Mouse (Mus musculus): ENCODE measurements around the gene Fam53b. TPM values are rescaled to one million over a fixed set of nuclear protein-coding genes. Genes with fewer than 3 reads are reported as not detected.

Fam53b gene
- total RNA-seq, 1 experiment, result 8.6 TPM

DNA sequence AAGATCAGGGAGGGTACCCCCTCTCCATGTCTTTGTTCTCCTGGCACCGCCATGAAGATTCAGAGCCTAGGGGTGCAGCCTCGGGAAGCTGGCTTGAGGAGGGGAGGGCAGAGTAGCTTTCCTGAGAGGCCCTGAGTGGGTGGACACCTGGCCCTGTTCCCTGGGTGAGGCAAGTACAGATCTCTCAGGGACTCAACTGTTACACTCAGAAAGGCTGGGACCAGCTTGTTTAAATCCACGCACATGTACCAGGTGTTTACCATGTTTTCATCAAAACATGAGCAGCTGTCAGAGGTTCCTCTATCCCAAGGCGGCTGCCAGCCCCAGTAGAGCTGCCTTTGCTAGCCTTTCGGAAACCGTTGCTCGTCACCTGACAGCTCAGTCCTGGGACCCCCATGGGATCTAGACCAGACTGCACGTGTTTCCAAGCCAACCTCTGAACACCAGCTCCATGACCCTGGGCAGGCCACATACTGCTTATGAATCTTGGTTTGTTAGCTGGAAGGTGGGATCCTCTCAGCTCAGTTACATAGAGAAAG is 116.4 kb downstream of the Fam53b start:
- H3K27ac ChIP-seq (ENCODE audit: insufficient read depth, low read depth, low read length, poor library complexity, severe bottlenecking), result no peak overlapping the region
- no peak overlapping the region for H3K4me3 ChIP-seq (ENCODE audit: insufficient read depth in 1 of 2, low read depth in 1 of 2, low read length in 2 of 2, poor library complexity in 1 of 2, severe bottlenecking in 1 of 2)
- H3K9ac ChIP-seq (ENCODE audit: insufficient read depth, low read depth, low read length, poor library complexity, severe bottlenecking), result no peak overlapping the region
- in situ Hi-C loops (cut with MboI; ENCODE audit: low sequenced_read_pairs in 2 of 2, unreplicated experiment in 2 of 2), result no loop called here
- H3K4me1 ChIP-seq (ENCODE audit: control insufficient read depth in 2 of 2, insufficient read depth in 2 of 2, low read length in 2 of 2, poor library complexity in 1 of 2), result peaks cover 0 to 4% of the 10 kb centered on the region in 2 experiments; a peak in 1 of 4 replicates
- no peaks in the 10 kb centered on the region for H3K36me3 ChIP-seq (ENCODE audit: control insufficient read depth, insufficient read depth, low read length, poor library complexity, severe bottlenecking)
- no peak for DNase-seq (ENCODE audit: low read depth, low spot score)
- TF ChIP-seq ZNF384 (IDR thresholded peaks at IDR 0.05; ENCODE audit: low read depth, low read length), result no peak
- no peak for TF ChIP-seq MAFK (IDR thresholded peaks at IDR 0.05; ENCODE audit: insufficient read depth, low read depth, low read length)
- TF ChIP-seq HCFC1 (IDR thresholded peaks at IDR 0.05; ENCODE audit: borderline replicate concordance, insufficient read depth, low read length), result no peak
- no peak for TF ChIP-seq ZC3H11A (IDR thresholded peaks at IDR 0.05; ENCODE audit: borderline replicate concordance, low read depth, low read length)
- no peak for TF ChIP-seq CHD2 (IDR thresholded peaks at IDR 0.05; ENCODE audit: low read depth, low read length)
- H3K9me3 ChIP-seq (ENCODE audit: control insufficient read depth, insufficient read depth, low read depth, low read length), result no peaks in the 10 kb centered on the region

DNA sequence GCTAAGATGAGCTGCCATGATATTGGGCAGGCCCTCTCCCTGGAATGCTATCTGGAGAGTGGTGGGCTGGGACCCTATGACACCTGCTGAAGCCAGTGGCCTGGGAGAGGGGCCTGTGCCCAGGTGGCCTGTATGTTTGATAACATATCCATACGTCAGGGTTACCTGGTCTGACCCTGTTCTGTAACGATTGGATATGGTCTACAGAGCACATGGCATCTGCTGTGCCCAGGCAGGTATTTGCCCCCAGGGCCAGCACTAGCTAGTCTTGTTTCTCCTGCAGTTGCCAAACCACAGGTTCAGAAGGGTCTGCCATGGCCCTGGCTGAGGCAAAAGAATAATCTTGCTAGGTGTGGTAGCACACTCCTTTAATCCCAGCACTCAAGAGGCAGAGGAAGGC is 120.1 kb downstream of the Fam53b start:
- no peak overlapping the region for H3K9ac ChIP-seq (ENCODE audit: insufficient read depth, low read depth, low read length, poor library complexity, severe bottlenecking)
- TF ChIP-seq MAFK (IDR thresholded peaks at IDR 0.05; ENCODE audit: insufficient read depth, low read depth, low read length) (no peak), HCFC1 (IDR thresholded peaks at IDR 0.05; ENCODE audit: borderline replicate concordance, insufficient read depth, low read length) (no peak), ZC3H11A (IDR thresholded peaks at IDR 0.05; ENCODE audit: borderline replicate concordance, low read depth, low read length) (no peak), CHD2 (IDR thresholded peaks at IDR 0.05; ENCODE audit: low read depth, low read length) (no peak)
- H3K36me3 ChIP-seq (ENCODE audit: control insufficient read depth, insufficient read depth, low read length, poor library complexity, severe bottlenecking), result no peaks in the 10 kb centered on the region
- H3K9me3 ChIP-seq (ENCODE audit: control insufficient read depth, insufficient read depth, low read depth, low read length), result no peaks in the 10 kb centered on the region
- DNase-seq (ENCODE audit: low read depth, low spot score), result no peak
- in situ Hi-C loops (cut with MboI; ENCODE audit: low sequenced_read_pairs in 2 of 2, unreplicated experiment in 2 of 2), result no loop called here
- H3K27ac ChIP-seq (ENCODE audit: insufficient read depth, low read depth, low read length, poor library complexity, severe bottlenecking), result no peak overlapping the region
- H3K4me1 ChIP-seq (ENCODE audit: control insufficient read depth in 2 of 2, insufficient read depth in 2 of 2, low read length in 2 of 2, poor library complexity in 1 of 2), result peaks cover 0 to 3% of the 10 kb centered on the region in 2 experiments; a peak in 1 of 4 replicates
- no peak overlapping the region for H3K4me3 ChIP-seq (ENCODE audit: insufficient read depth in 1 of 2, low read depth in 1 of 2, low read length in 2 of 2, poor library complexity in 1 of 2, severe bottlenecking in 1 of 2)

DNA sequence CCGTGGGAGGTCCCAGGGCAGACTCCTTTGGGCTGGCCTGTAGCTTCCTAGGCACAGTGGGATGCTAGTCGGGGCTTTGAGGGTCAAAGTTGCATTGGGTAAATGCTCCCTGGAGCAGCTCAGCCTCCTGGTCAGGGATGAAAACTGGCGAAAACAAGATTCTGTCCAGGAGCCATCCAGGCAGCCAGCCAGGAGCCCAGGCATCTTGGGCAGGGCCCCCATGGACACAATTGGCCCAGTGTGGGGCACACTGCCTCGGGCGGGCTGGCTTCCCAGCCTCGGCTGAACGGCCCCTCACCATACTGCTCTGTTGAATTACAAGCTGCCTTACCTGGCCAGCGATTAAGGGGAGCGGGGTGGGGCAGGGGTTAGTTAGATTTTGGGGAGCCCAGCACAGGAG is 121.0 kb downstream of the Fam53b start:
- Histone ChIP-seq H3K27ac (ENCODE audit: insufficient read depth, low read depth, low read length, poor library complexity, severe bottlenecking) (no peak overlapping the region), H3K4me3 (ENCODE audit: insufficient read depth in 1 of 2, low read depth in 1 of 2, low read length in 2 of 2, poor library complexity in 1 of 2, severe bottlenecking in 1 of 2) (no peak overlapping the region), H3K9ac (ENCODE audit: insufficient read depth, low read depth, low read length, poor library complexity, severe bottlenecking) (no peak overlapping the region), H3K4me1 (ENCODE audit: control insufficient read depth in 2 of 2, insufficient read depth in 2 of 2, low read length in 2 of 2, poor library complexity in 1 of 2) (peaks cover 0 to 3% of the 10 kb centered on the region in 2 experiments; a peak in 1 of 4 replicates), H3K36me3 (ENCODE audit: control insufficient read depth, insufficient read depth, low read length, poor library complexity, severe bottlenecking) (no peaks in the 10 kb centered on the region), H3K9me3 (ENCODE audit: control insufficient read depth, insufficient read depth, low read depth, low read length) (no peaks in the 10 kb centered on the region)
- DNase-seq (ENCODE audit: low read depth, low spot score), result no peak
- TF ChIP-seq ZNF384 (IDR thresholded peaks at IDR 0.05; ENCODE audit: low read depth, low read length) (no peak), HCFC1 (IDR thresholded peaks at IDR 0.05; ENCODE audit: borderline replicate concordance, insufficient read depth, low read length) (no peak), CHD2 (IDR thresholded peaks at IDR 0.05; ENCODE audit: low read depth, low read length) (no peak), MAFK (IDR thresholded peaks at IDR 0.05; ENCODE audit: insufficient read depth, low read depth, low read length) (no peak), ZC3H11A (IDR thresholded peaks at IDR 0.05; ENCODE audit: borderline replicate concordance, low read depth, low read length) (no peak)
- in situ Hi-C loops (cut with MboI; ENCODE audit: low sequenced_read_pairs in 2 of 2, unreplicated experiment in 2 of 2), result no loop called here

DNA sequence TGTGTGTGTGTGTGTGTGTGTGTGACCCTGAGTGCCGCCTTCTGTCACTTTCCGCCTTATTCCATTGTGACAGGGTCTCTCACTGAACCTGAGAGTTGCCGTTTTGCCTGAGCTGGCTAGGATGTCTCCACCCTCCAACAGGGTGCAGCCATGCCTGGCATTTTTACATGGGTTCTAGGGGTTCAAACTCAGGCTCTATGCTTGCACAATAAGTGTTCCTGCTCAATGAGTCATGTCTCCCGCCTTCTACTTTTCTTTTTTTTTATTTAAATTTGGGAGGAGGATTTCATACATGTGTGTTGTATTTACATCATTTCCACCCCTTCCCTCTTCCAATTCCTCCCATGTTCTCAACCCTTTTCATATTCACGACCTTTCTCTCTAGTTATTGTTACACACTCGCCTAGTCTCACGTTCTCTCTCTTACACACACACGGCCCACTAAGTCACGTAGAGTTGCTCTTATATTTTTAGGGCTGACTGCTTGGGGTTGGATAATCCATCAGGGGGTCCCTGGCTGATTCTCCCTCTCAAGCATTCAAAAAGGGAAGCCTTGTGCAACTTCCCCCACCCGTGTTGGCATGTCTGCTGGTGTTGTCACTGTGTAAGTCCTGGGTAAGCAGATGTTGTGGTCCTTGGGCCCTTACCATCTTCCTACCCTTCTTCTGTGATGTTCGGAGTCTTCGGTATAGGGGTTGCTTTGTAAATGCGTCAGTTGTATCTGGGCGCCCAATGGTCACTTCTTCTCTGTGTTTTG is 122.8 kb downstream of the Fam53b start:
- in situ Hi-C loops (cut with MboI; ENCODE audit: low sequenced_read_pairs in 2 of 2, unreplicated experiment in 2 of 2), result no loop called here
- no peak for DNase-seq (ENCODE audit: low read depth, low spot score)
- H3K4me3 ChIP-seq (ENCODE audit: insufficient read depth in 1 of 2, low read depth in 1 of 2, low read length in 2 of 2, poor library complexity in 1 of 2, severe bottlenecking in 1 of 2), result no peak overlapping the region
- H3K36me3 ChIP-seq (ENCODE audit: control insufficient read depth, insufficient read depth, low read length, poor library complexity, severe bottlenecking), result no peaks in the 10 kb centered on the region
- H3K4me1 ChIP-seq (ENCODE audit: control insufficient read depth in 2 of 2, insufficient read depth in 2 of 2, low read length in 2 of 2, poor library complexity in 1 of 2), result peaks cover 0 to 3% of the 10 kb centered on the region in 2 experiments; a peak in 1 of 4 replicates
- no peak overlapping the region for H3K9ac ChIP-seq (ENCODE audit: insufficient read depth, low read depth, low read length, poor library complexity, severe bottlenecking)
- H3K27ac ChIP-seq (ENCODE audit: insufficient read depth, low read depth, low read length, poor library complexity, severe bottlenecking), result no peak overlapping the region
- TF ChIP-seq MAFK (IDR thresholded peaks at IDR 0.05; ENCODE audit: insufficient read depth, low read depth, low read length) (no peak), ZC3H11A (IDR thresholded peaks at IDR 0.05; ENCODE audit: borderline replicate concordance, low read depth, low read length) (no peak), HCFC1 (IDR thresholded peaks at IDR 0.05; ENCODE audit: borderline replicate concordance, insufficient read depth, low read length) (no peak), ZNF384 (IDR thresholded peaks at IDR 0.05; ENCODE audit: low read depth, low read length) (no peak), CHD2 (IDR thresholded peaks at IDR 0.05; ENCODE audit: low read depth, low read length) (no peak)
- H3K9me3 ChIP-seq (ENCODE audit: control insufficient read depth, insufficient read depth, low read depth, low read length), result no peaks in the 10 kb centered on the region
